Mouse (Mus musculus): ENCODE measurements around the gene Csn1s2b.

- TF ChIP-seq CTCF (IDR thresholded peaks at IDR 0.05; ENCODE audit: low read depth, low read length) (no peak), GATA1 (IDR thresholded peaks at IDR 0.05; ENCODE audit: borderline replicate concordance, low read length) (no peak), TAL1 (conservative IDR thresholded peaks at IDR 0.05; ENCODE audit: low read depth, low read length) (no peak)
Observed at GRCm38 (mm10) chr5:87764546-87764945, 43.3 kb upstream of the Csn1s2b start.
